Mouse (Mus musculus) CH12.LX (cell line): ENCODE results near the gene Pla2g12b. TPM values are rescaled to one million over a fixed set of nuclear protein-coding genes. Genes with fewer than 3 reads are reported as not detected.

Source experiments
- DNase-seq: peaks from one replicate; pipeline ENCODE4 v3.0.0-alpha.2; 2013; ENCODE audit errors: extremely low read depth
- H3K27ac ChIP-seq: 2 replicates; pipeline ENCODE4 v1.5.1; 2012; ENCODE audit warnings: low read depth, mild to moderate bottlenecking, control low read depth, moderate library complexity; ENCODE audit not compliant: insufficient read depth
- H3K27me3 ChIP-seq: replicated peaks from 2 replicates; pipeline ENCODE3; 2012; ENCODE audit warnings: inconsistent platforms
- H3K36me3 ChIP-seq, 2 experiments: replicated peaks in 1 of 2; 2 replicates each; pipeline versions ENCODE3 to v1.6.1; 2012; ENCODE audit warnings: inconsistent platforms in 1 of 2, low read length in 1 of 2, mild to moderate bottlenecking in 1 of 2, mixed read lengths in 1 of 2, moderate library complexity in 1 of 2; ENCODE audit not compliant: control insufficient read depth in 1 of 2, insufficient read depth in 1 of 2
- H3K4me1 ChIP-seq, 2 experiments: 2 replicates each; pipeline ENCODE4 v1.6.1; 2012; ENCODE audit warnings: inconsistent platforms in 1 of 2, moderate library complexity in 1 of 2; ENCODE audit not compliant: insufficient read depth in 2 of 2, control insufficient read depth in 1 of 2
- H3K4me2 ChIP-seq: 2 replicates; pipeline ENCODE4 v1.6.1; 2012; ENCODE audit warnings: low read depth, mild to moderate bottlenecking, control low read depth; ENCODE audit not compliant: poor library complexity, insufficient read depth, severe bottlenecking
- H3K4me3 ChIP-seq, 3 experiments: fragments of 150-350 bp in 1 of 3; sonication (generic) in 1 of 3; replicated peaks in 1 of 3; 2 replicates each; pipeline versions ENCODE3 to v1.5.1; 2011 to 2012; ENCODE audit warnings: low read depth in 2 of 3, low read length in 2 of 3, mild to moderate bottlenecking in 2 of 3, moderate library complexity in 2 of 3, control low read depth in 1 of 3, improper control_type of control experiment in 1 of 3, inconsistent platforms in 1 of 3, mixed read lengths in 1 of 3; ENCODE audit not compliant: poor library complexity in 1 of 3
- H3K79me2 ChIP-seq: replicated peaks from 2 replicates; pipeline ENCODE4 v1.6.1; 2012; ENCODE audit warnings: mild to moderate bottlenecking, moderate library complexity; ENCODE audit not compliant: control insufficient read depth, poor library complexity, insufficient read depth, severe bottlenecking; ENCODE audit errors: extremely low read depth
- H3K9ac ChIP-seq: 2 replicates; pipeline ENCODE4 v1.6.1; 2012; ENCODE audit warnings: low read depth, mild to moderate bottlenecking, control low read depth, moderate library complexity; ENCODE audit not compliant: insufficient read depth
- H3K9me3 ChIP-seq: replicated peaks from 2 replicates; pipeline ENCODE3; 2012; ENCODE audit warnings: low read length, inconsistent platforms, mixed read lengths
- CHD2 ChIP-seq: IDR thresholded peaks from 2 replicates; pipeline ENCODE4 v1.6.1; 2011; ENCODE audit warnings: low read length, improper control_type of control experiment
- CTCF ChIP-seq, 2 experiments: IDR thresholded peaks in 1 of 2; conservative IDR thresholded peaks in 1 of 2; 2 replicates each; pipeline ENCODE4 v1.5.1; 2011 to 2012; ENCODE audit warnings: low read depth in 2 of 2, low read length in 2 of 2, improper control_type of control experiment in 1 of 2, inconsistent platforms in 1 of 2, mild to moderate bottlenecking in 1 of 2, moderate library complexity in 1 of 2
- E2F4 ChIP-seq: IDR thresholded peaks from 2 replicates; pipeline ENCODE4 v1.6.1; 2011; ENCODE audit warnings: low read depth, low read length, improper control_type of control experiment; ENCODE audit not compliant: insufficient replicate concordance
- ELF1 ChIP-seq: IDR thresholded peaks from 2 replicates; pipeline ENCODE4 v1.6.1; 2014; ENCODE audit warnings: low read depth, mild to moderate bottlenecking, inconsistent platforms, low read length, improper control_type of control experiment
- ETS1 ChIP-seq: conservative IDR thresholded peaks from 2 replicates; pipeline ENCODE4 v1.6.1; 2012; ENCODE audit warnings: low read depth, mild to moderate bottlenecking, inconsistent platforms, low read length, improper control_type of control experiment, moderate library complexity
- GABPA ChIP-seq: IDR thresholded peaks from 2 replicates; pipeline ENCODE4 v1.6.1; 2012; ENCODE audit warnings: low read depth, low read length, improper control_type of control experiment, inconsistent platforms; ENCODE audit not compliant: insufficient replicate concordance
- HCFC1 ChIP-seq: IDR thresholded peaks from 2 replicates; pipeline ENCODE4 v1.6.1; 2012; ENCODE audit warnings: low read depth, mild to moderate bottlenecking, inconsistent platforms, low read length, improper control_type of control experiment
- JUN ChIP-seq: IDR thresholded peaks from 2 replicates; pipeline ENCODE4 v1.6.1; 2011; ENCODE audit warnings: low read depth, mild to moderate bottlenecking, low read length, improper control_type of control experiment, moderate library complexity; ENCODE audit not compliant: insufficient read depth
- JUND ChIP-seq: conservative IDR thresholded peaks from 2 replicates; pipeline ENCODE4 v1.6.1; 2011; ENCODE audit warnings: low read depth, low read length, improper control_type of control experiment
- KAT2A ChIP-seq: IDR thresholded peaks from 2 replicates; pipeline ENCODE4 v1.6.1; 2012; ENCODE audit warnings: low read length, improper control_type of control experiment, inconsistent platforms; ENCODE audit not compliant: insufficient replicate concordance
- MAFK ChIP-seq: IDR thresholded peaks from 2 replicates; pipeline ENCODE4 v1.6.1; 2011; ENCODE audit warnings: low read length, improper control_type of control experiment; ENCODE audit not compliant: insufficient replicate concordance
- MXI1 ChIP-seq: IDR thresholded peaks from 2 replicates; pipeline ENCODE4 v1.6.1; 2011; ENCODE audit warnings: mild to moderate bottlenecking, low read depth, low read length, improper control_type of control experiment
- MYC ChIP-seq: IDR thresholded peaks from 2 replicates; pipeline ENCODE4 v1.6.1; 2011; ENCODE audit warnings: low read depth, mild to moderate bottlenecking, improper control_type of control experiment, low read length
- NRF1 ChIP-seq: IDR thresholded peaks from 2 replicates; pipeline ENCODE4 v1.6.1; 2014; ENCODE audit warnings: low read depth, mild to moderate bottlenecking, inconsistent platforms, low read length, improper control_type of control experiment, moderate library complexity
- POLR2A ChIP-seq: IDR thresholded peaks from 2 replicates; pipeline ENCODE4 v1.6.1; 2011; ENCODE audit warnings: low read depth, mild to moderate bottlenecking, improper control_type of control experiment, low read length
- RAD21 ChIP-seq: IDR thresholded peaks from 2 replicates; pipeline ENCODE4 v1.6.1; 2011; ENCODE audit warnings: low read depth, mild to moderate bottlenecking, low read length, improper control_type of control experiment, moderate library complexity
- SIN3A ChIP-seq: IDR thresholded peaks from 2 replicates; pipeline ENCODE4 v1.6.1; 2012; ENCODE audit warnings: low read length, improper control_type of control experiment, inconsistent platforms
- SMC3 ChIP-seq: IDR thresholded peaks from 2 replicates; pipeline ENCODE4 v1.6.1; 2011; ENCODE audit warnings: low read depth, low read length, improper control_type of control experiment
- UBTF ChIP-seq: IDR thresholded peaks from 2 replicates; pipeline ENCODE4 v1.6.1; 2012; ENCODE audit warnings: low read depth, mild to moderate bottlenecking, inconsistent platforms, low read length, improper control_type of control experiment, moderate library complexity
- USF1 ChIP-seq: IDR thresholded peaks from 2 replicates; pipeline ENCODE4 v1.6.1; 2014; ENCODE audit warnings: low read depth, mild to moderate bottlenecking, inconsistent platforms, low read length, improper control_type of control experiment
- USF2 ChIP-seq: conservative IDR thresholded peaks from 2 replicates; pipeline ENCODE4 v1.6.1; 2011; ENCODE audit warnings: low read depth, low read length, improper control_type of control experiment
- ZC3H11A ChIP-seq: IDR thresholded peaks from 2 replicates; pipeline ENCODE4 v1.6.1; 2012; ENCODE audit warnings: low read depth, mild to moderate bottlenecking, inconsistent platforms, low read length, improper control_type of control experiment
- ZKSCAN1 ChIP-seq: IDR thresholded peaks from 2 replicates; pipeline ENCODE4 v1.6.1; 2012; ENCODE audit warnings: low read depth, inconsistent platforms, low read length, improper control_type of control experiment, borderline replicate concordance
- dilution Hi-C: fragments of 300-500 bp; cut with MboI; formaldehyde crosslinking; loops from 2 replicates; pipeline ENCODE4 v1.14.3; 2020; ENCODE audit warnings: low sequenced_read_pairs; ENCODE audit not compliant: extremely low pct_unique_long_range_greater_than_20kb, extremely low pct_ligation_motif_present
- in situ Hi-C: fragments of 300-500 bp; cut with MboI; formaldehyde crosslinking; loops from 3 replicates; pipeline ENCODE4 v1.14.3; 2019; ENCODE audit warnings: low sequenced_read_pairs, low pct_ligation_motif_present, low pct_unique_long_range_greater_than_20kb, mixed read lengths
- polyA plus RNA-seq: library from polyadenylated mRNA; unstranded; fragments of >175 nt; gene quantifications from 2 replicates; pipeline ENCODE4 v1.2.1, GENCODE M21; 2012; ENCODE audit warnings: low read depth; ENCODE audit not compliant: insufficient read length
- total RNA-seq, 2 experiments: library from RNA; depleted of rRNA; stranded (reverse); fragments of 300-350 nt in 1 of 2; fragments of >200 nt in 1 of 2; gene quantifications; 2 replicates each; pipeline ENCODE4 v1.2.3; 2012 to 2014

The Pla2g12b gene
- total and polyA plus RNA-seq, 3 experiments = not detected

- H3K9ac ChIP-seq = no peak overlapping the region
- peaks cover 0 to 10% of the 10 kb centered on the region in 2 experiments for H3K36me3 ChIP-seq
- no peaks in the 10 kb centered on the region for H3K79me2 ChIP-seq
- H3K4me1 ChIP-seq = no peaks in the 10 kb centered on the region
- no peak overlapping the region for H3K27ac ChIP-seq
- H3K4me3 ChIP-seq = no peak overlapping the region
- TF ChIP-seq SIN3A (no peak), POLR2A (no peak), HCFC1 (no peak), UBTF (no peak), SMC3 (no peak), MAFK (no peak), RAD21 (no peak), ETS1 (no peak), ZC3H11A (no peak), MXI1 (no peak), ZKSCAN1 (no peak), KAT2A (no peak), CTCF (conservative IDR thresholded peaks at IDR 0.05 in 1 of 2, IDR thresholded peaks at IDR 0.05 in 1 of 2; ENCODE audit: low read depth in 2 of 2, low read length in 2 of 2) (no peak), JUN (no peak)
- TF ChIP-seq, all 38 proteins: peak for 0
- Histone ChIP-seq H3K27me3 (no peaks in the 10 kb centered on the region), H3K9me3 (no peaks in the 10 kb centered on the region), H3K4me2 (no peak overlapping the region)
- DNase-seq = no peak
- dilution Hi-C loops = no loop called here
- in situ Hi-C loops = no loop called here
Observed at GRCm38 (mm10) chr10:59419516-59419915, 16.1 kb downstream of the Pla2g12b start.

GRCm38 (mm10) chr10:59424453-59424852 is 21.0 kb downstream of the Pla2g12b start:
- DNase-seq = no peak
- Histone ChIP-seq H3K79me2 (no peaks in the 10 kb centered on the region), H3K9ac (no peak overlapping the region), H3K9me3 (no peaks in the 10 kb centered on the region), H3K4me1 (peaks cover 0 to 5% of the 10 kb centered on the region in 2 experiments; a peak in 1 of 4 replicates), H3K27ac (no peak overlapping the region), H3K36me3 (peaks cover 0 to 24% of the 10 kb centered on the region in 2 experiments), H3K27me3 (no peaks in the 10 kb centered on the region), H3K4me3 (no peak overlapping the region), H3K4me2 (no peak overlapping the region)
- TF ChIP-seq USF2 (no peak), GABPA (no peak), ELF1 (no peak), MYC (no peak), E2F4 (no peak), CHD2 (no peak), JUN (no peak), ZC3H11A (no peak), ZKSCAN1 (no peak), NRF1 (no peak), HCFC1 (no peak), KAT2A (no peak), JUND (no peak), POLR2A (no peak), SMC3 (no peak), CTCF (conservative IDR thresholded peaks at IDR 0.05 in 1 of 2, IDR thresholded peaks at IDR 0.05 in 1 of 2; ENCODE audit: low read depth in 2 of 2, low read length in 2 of 2) (no peak), USF1 (no peak)
- dilution Hi-C loops = no loop called here
- in situ Hi-C loops = no loop called here
